Mouse (Mus musculus) urinary bladder, postnatal 4 days (tissue): ENCODE results near the gene Get4.

Experiments
- DNase-seq, 2 experiments: peaks; one replicate each; pipeline ENCODE4 v3.0.0; 2021 to 2022; ENCODE audit warnings: low spot score in 2 of 2

Gene Get4

GRCm38 (mm10) chr5:139317751-139318504 lies 65.8 kb downstream of the Get4 start:
- no peak for DNase-seq
